Mouse (Mus musculus): ENCODE measurements around the gene Ghdc. TPM values are rescaled to one million over a fixed set of nuclear protein-coding genes. Genes with fewer than 3 reads are reported as not detected.
A peak's percentile ranks its signal among the peaks of the same experiment; 100 is the strongest.

The Ghdc gene
- total RNA-seq, 2 experiments from 2014 or later, result 4.4 to 7.0 TPM

DNA sequence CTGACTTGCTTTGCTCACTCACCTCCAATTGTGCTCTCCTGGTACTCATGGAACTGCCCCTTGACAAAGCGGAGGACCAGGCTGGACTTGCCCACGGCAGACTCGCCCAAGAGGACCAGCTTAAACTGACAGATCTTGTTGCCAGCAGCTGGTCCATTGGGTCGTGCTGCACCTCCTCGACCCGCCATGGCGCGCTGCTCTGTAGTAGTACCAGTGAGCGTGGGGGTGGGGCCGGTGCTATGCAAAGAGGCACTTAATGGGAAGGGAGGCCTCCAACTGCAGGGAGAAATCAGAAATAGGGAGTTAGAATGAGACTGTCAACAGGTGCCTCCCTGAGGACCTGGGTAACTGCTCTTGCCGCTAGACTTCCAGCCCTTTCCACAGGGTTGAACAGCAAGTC lies 50.9 kb downstream of the Ghdc start:
- no peak for DNase-seq (ENCODE audit: low spot score in 2 of 2)

DNA sequence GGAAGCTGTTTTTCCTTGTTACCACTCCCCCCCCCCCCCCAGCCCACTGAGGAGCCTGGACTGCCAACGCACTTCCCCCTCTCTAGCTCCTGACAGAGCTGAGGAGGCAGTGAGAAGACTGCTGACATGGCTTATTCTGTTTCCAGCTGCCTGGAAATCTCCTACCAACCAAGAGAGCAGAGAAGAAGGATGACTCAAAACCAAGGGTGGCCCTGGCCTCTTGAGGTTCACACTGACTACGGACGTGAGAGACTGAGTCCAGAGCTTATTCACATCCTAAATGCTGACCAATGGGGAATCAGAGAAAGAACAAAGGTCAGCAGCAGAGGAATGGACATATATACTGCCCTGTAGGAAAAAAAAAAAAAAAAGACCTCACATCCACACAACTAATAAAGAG lies 51.4 kb downstream of the Ghdc start:
- no peak for DNase-seq (ENCODE audit: low spot score in 2 of 2)

GRCm38 (mm10) chr11:100718866-100719265 lies 51.9 kb downstream of the Ghdc start:
- no peak for DNase-seq (ENCODE audit: low spot score in 2 of 2)

DNA sequence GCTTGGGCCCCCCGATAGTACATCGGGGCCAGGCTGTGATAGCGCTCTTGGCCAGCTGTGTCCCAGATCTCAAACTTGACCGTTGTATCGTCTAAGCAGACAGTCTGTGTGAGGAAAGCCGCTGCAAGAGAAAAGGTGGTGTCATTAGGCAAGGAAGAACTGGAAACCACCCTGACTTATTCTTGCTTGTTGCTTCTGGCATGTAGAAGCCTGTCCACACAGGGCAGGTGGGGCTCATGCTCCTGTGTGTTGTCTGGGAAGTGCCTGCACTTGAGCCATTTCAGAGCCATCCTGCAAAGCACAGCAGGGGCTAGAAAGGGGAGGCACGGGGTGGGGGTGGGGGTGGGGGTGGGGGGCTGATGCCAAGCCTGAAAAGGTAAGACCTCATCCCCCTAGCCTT lies 52.3 kb downstream of the Ghdc start:
- DNase-seq (ENCODE audit: low spot score in 2 of 2), result no peak

GRCm38 (mm10) chr11:100716649-100717048 lies 54.1 kb downstream of the Ghdc start:
- DNase-seq (ENCODE audit: low spot score in 2 of 2), result peak in 1 of 2 experiments; percentile 54

Other genes with a start within 250 kb of the Ghdc start
- 100 to 1,000 TPM; 118 to 124 TPM for gene Acly, start 243.0 kb downstream of the Ghdc start, total RNA-seq (2021)
- 1 to 10 TPM in 1 of 2 experiments, under 1 TPM in 1; 0.96 to 1.1 TPM for gene Ttc25, start 225.3 kb downstream of the Ghdc start, total RNA-seq (2021)
- 100 to 1,000 TPM; 171 to 195 TPM for gene Cnp, start 196.1 kb downstream of the Ghdc start, total RNA-seq (2021)
- 10 to 100 TPM; 10.8 to 11.1 TPM for gene Nkiras2, start 151.7 kb downstream of the Ghdc start, total RNA-seq (2021)
- 100 to 1,000 TPM; 223 to 252 TPM for gene Dnajc7, start 150.8 kb downstream of the Ghdc start, total RNA-seq (2021)
- under 1 TPM in 1 of 2 experiments, not detected in 1; 0.37 TPM for gene Zfp385c, start 78.5 kb downstream of the Ghdc start, total RNA-seq (2021)
- 1 to 10 TPM; 1.4 to 2.5 TPM for gene Dhx58, start 66.7 kb downstream of the Ghdc start, total RNA-seq (2021)
- 10 to 100 TPM; 53.9 to 58.0 TPM for gene Kat2a, start 58.5 kb downstream of the Ghdc start, total RNA-seq (2021)
- not detected for gene Hspb9, start 57.1 kb downstream of the Ghdc start, total RNA-seq (2021)
- gene Rab5c, start 32.7 kb downstream of the Ghdc start, total RNA-seq (2021), result 100 to 1,000 TPM; 149 to 156 TPM
- 1 to 10 TPM; 2.0 to 2.1 TPM for gene Kcnh4, start 11.0 kb downstream of the Ghdc start, total RNA-seq (2021)
- gene Hcrt, start 8.0 kb downstream of the Ghdc start, total RNA-seq (2021), result not detected
- gene Stat5b, start 79.8 kb upstream of the Ghdc start, total RNA-seq (2021), result 10 to 100 TPM; 12.1 to 16.2 TPM
- 1 to 10 TPM; 1.1 to 1.8 TPM for gene Stat5a, start 88.4 kb upstream of the Ghdc start, total RNA-seq (2021)
- gene Stat3, start 168.6 kb upstream of the Ghdc start, total RNA-seq (2021), result 10 to 100 TPM; 35.5 to 35.9 TPM
- gene Cavin1, start 199.9 kb upstream of the Ghdc start, total RNA-seq (2021), result 10 to 100 TPM; 15.8 to 16.0 TPM
- 100 to 1,000 TPM; 421 to 426 TPM for gene Atp6v0a1, start 238.5 kb upstream of the Ghdc start, total RNA-seq (2021)